Mouse (Mus musculus): ENCODE data around the gene Zfhx3.

- TF ChIP-seq CTCF (IDR thresholded peaks at IDR 0.05; ENCODE audit: low read depth, low read length) (no peak), POLR2A (IDR thresholded peaks at IDR 0.05; ENCODE audit: insufficient read depth, low read length) (no peak)
Measured at GRCm38 (mm10) chr8:108220511-108220910, 278.1 kb downstream of the Zfhx3 start.
